Mouse (Mus musculus): Measurements from ENCODE around the gene Slc17a8. TPM values are rescaled to one million over a fixed set of nuclear protein-coding genes. Genes with fewer than 3 reads are reported as not detected.
A peak's percentile ranks its signal among the peaks of the same experiment; 100 is the strongest.

Slc17a8 gene
- polyA plus RNA-seq, 1 experiment from 2014 or later: 0.09 TPM

- no peak overlapping the region for H3K4me2 ChIP-seq
- ATAC-seq (ENCODE audit: extremely low read depth, insufficient number of reproducible peaks, low FRiP score, low TSS enrichment): no peak; the same call in 1 of the 2 replicates
Observed at GRCm38 (mm10) chr10:89527054-89527453, 94.0 kb downstream of the Slc17a8 start.

GRCm38 (mm10) chr10:89525823-89526222 is 95.2 kb downstream of the Slc17a8 start:
- H3K4me3 ChIP-seq: no peak overlapping the region
- H3K9me3 ChIP-seq: no peaks in the 10 kb centered on the region
- no peak for ATAC-seq (ENCODE audit: extremely low read depth, insufficient number of reproducible peaks, low FRiP score, low TSS enrichment)
- H3K36me3 ChIP-seq: no peaks in the 10 kb centered on the region
- no peak overlapping the region for H3K27ac ChIP-seq (replicated peaks)
- H3K9ac ChIP-seq: no peak overlapping the region
- peaks cover 48% of the 10 kb centered on the region for H3K4me1 ChIP-seq
- H3K27me3 ChIP-seq (replicated peaks): no peaks in the 10 kb centered on the region
- WGBS: 76% methylated on average over 2 of the region's 2 CpGs
- H3K4me2 ChIP-seq: no peak overlapping the region

More at GRCm38 (mm10) chr10:89527054-89527453, 94.0 kb downstream of the Slc17a8 start:
- H3K4me1 ChIP-seq: peaks cover 48% of the 10 kb centered on the region
- H3K9ac ChIP-seq: no peak overlapping the region
- 23% methylated on average over 5 of the region's 5 CpGs for WGBS
- no peaks in the 10 kb centered on the region for H3K27me3 ChIP-seq (replicated peaks)
- no peaks in the 10 kb centered on the region for H3K36me3 ChIP-seq
- H3K27ac ChIP-seq (replicated peaks): peak overlapping the region; percentile 70
- H3K9me3 ChIP-seq: no peaks in the 10 kb centered on the region
- H3K4me3 ChIP-seq: no peak overlapping the region

Other genes with a start within 250 kb of the Slc17a8 start
- 16.8 and 23.2 TPM in 2 replicates for gene Gas2l3, start 177.3 kb downstream of the Slc17a8 start, polyA plus RNA-seq (2015; fragmentation: Nextera tagmentation; extraction: Ambion mirVana)
- gene Nr1h4, start 87.7 kb downstream of the Slc17a8 start, polyA plus RNA-seq (2015; fragmentation: Nextera tagmentation; extraction: Ambion mirVana): 1.2 TPM in 2 replicates
- gene Scyl2, start 65.0 kb upstream of the Slc17a8 start, polyA plus RNA-seq (2015; fragmentation: Nextera tagmentation; extraction: Ambion mirVana): 4.1 and 5.4 TPM in 2 replicates
- gene Actr6, start 111.0 kb upstream of the Slc17a8 start, polyA plus RNA-seq (2015; fragmentation: Nextera tagmentation; extraction: Ambion mirVana): 21.5 and 25.4 TPM in 2 replicates
- 14.2 and 17.0 TPM in 2 replicates for gene Uhrf1bp1l, start 123.7 kb upstream of the Slc17a8 start, polyA plus RNA-seq (2015; fragmentation: Nextera tagmentation; extraction: Ambion mirVana)